Mouse (Mus musculus) brain, embryonic 14.5 days (tissue): ENCODE results near the gene Srpx.

Source experiments
- CTCF ChIP-seq: fragments of 200-500 bp; IDR thresholded peaks from 2 replicates; pipeline ENCODE4 v1.5.1; 2012; ENCODE audit warnings: inconsistent platforms, mild to moderate bottlenecking, moderate library complexity, borderline replicate concordance; ENCODE audit not compliant: insufficient read depth, insufficient read length; ENCODE audit errors: extremely low read depth
- POLR2A ChIP-seq: fragments of 200-500 bp; IDR thresholded peaks from 2 replicates; pipeline ENCODE4 v1.6.1; 2012; ENCODE audit warnings: mild to moderate bottlenecking, inconsistent platforms, borderline replicate concordance; ENCODE audit not compliant: poor library complexity, insufficient read depth, insufficient read length, severe bottlenecking; ENCODE audit errors: extremely low read depth

DNA sequence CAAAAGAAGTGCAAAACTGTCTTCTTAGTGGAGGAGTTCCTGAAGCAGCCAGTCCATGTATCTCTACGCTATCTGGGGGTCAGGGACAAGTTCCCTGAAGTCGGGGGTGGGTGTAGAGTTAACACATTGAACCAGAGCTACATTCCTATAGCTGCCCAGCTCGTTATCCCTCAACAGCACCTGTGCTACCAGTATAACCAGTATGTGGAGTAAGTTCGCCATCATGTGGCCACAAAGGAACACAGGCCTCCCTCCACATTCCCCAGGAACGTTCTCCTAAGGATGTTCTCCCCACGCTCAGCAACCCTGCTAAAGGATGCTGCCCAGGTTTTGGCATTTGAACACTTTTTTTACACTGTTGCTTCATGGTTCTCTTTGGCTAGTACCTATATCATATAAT lies 46.8 kb downstream of the Srpx start:
- TF ChIP-seq CTCF (peak; percentile 68; the same call in 1 of the 2 replicates), POLR2A (no peak)
